Mouse (Mus musculus) heart, embryonic 12.5 days (tissue): ENCODE results near the gene Phldb1. TPM values are rescaled to one million over a fixed set of nuclear protein-coding genes. Genes with fewer than 3 reads are reported as not detected.

Experiments
- ATAC-seq: fragments of 200-750 bp; cut with Nextera tagmentation; 2 replicates; pipeline ENCODE4 v1.8.0; 2017; ENCODE audit warnings: moderate TSS enrichment, moderate library complexity; ENCODE audit not compliant: insufficient number of reproducible peaks, low FRiP score
- H3K27ac ChIP-seq: fragments of 300-500 bp; sonication (generic); 2 replicates; pipeline ENCODE4 v1.5.1; 2016; ENCODE audit warnings: mild to moderate bottlenecking, moderate library complexity; ENCODE audit not compliant: poor library complexity, severe bottlenecking
- H3K27me3 ChIP-seq: fragments of 300-500 bp; sonication (generic); replicated peaks from 2 replicates; pipeline ENCODE4 v1.6.1; 2016; ENCODE audit warnings: mild to moderate bottlenecking, moderate library complexity
- H3K36me3 ChIP-seq: fragments of 300-500 bp; sonication (generic); 2 replicates; pipeline ENCODE4 v1.6.1; 2016; ENCODE audit warnings: mild to moderate bottlenecking, moderate library complexity
- H3K4me1 ChIP-seq: fragments of 300-500 bp; sonication (generic); replicated peaks from 2 replicates; pipeline ENCODE4 v1.6.1; 2016; ENCODE audit warnings: mild to moderate bottlenecking
- H3K4me2 ChIP-seq: fragments of 300-500 bp; sonication (generic); 2 replicates; pipeline ENCODE4 v1.6.1; 2016; ENCODE audit warnings: mild to moderate bottlenecking, moderate library complexity
- H3K4me3 ChIP-seq: fragments of 300-500 bp; sonication (generic); 2 replicates; pipeline ENCODE4 v1.5.1; 2016; ENCODE audit warnings: mild to moderate bottlenecking
- H3K9ac ChIP-seq: fragments of 300-500 bp; sonication (generic); 2 replicates; pipeline ENCODE4 v1.6.1; 2016; ENCODE audit warnings: mild to moderate bottlenecking, moderate library complexity
- H3K9me3 ChIP-seq: fragments of 300-500 bp; sonication (generic); replicated peaks from 2 replicates; pipeline ENCODE4 v1.6.1; 2016; ENCODE audit warnings: mild to moderate bottlenecking, moderate library complexity
- WGBS: fragments of 180-500 bp; shearing (Covaris S2); methylation state at CpG from one replicate; pipeline ENCODE4 v1.1.7; 2016; 5-methylcytosine and 5-hydroxymethylcytosine counted together
- polyA plus RNA-seq: library from polyadenylated mRNA; unstranded; fragments of >200 nt; fragmentation: Nextera tagmentation; extraction: Ambion mirVana; gene quantifications from 2 replicates; pipeline ENCODE4 v1.2.1, GENCODE M21; 2016

Gene Phldb1
- polyA plus RNA-seq, 1 experiment from 2014 or later = 34.8 TPM

DNA sequence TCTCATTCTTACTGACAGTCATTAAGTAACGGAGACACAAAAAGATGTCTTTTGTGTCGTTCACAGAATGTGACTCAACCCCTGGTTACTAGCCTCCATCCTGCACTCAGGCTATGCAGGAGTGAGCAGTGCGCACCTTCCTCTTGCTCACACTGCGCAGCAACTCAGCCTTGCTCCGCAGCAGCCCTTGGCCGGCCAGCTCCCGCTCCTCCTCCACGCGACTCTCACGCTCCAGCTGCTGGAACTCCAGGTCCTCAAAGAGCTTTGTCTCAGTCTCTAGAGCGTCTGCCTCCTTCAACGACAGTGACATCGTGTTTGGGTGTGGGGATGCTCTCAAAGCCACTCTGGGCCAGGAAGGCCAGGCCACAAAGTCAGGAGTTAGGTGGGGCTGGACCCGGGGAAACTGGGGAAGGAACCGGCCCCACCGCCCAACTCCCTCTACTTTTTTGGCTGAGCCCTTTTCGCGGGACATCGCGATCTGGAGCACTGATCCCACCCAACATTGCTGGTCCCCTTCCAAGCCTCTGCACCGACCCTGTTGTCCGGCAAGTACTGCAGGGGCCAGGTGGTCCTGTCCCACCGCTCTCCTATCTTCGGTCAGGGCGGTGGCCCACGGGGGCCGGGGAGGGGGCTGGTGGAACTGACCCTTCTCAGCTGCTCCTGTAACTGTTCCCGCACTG, 27.1 kb downstream of the Phldb1 start:
- Histone ChIP-seq H3K36me3 (peaks cover 72% of the 10 kb centered on the region), H3K27me3 (no peaks in the 10 kb centered on the region), H3K4me2 (peak overlapping the region; percentile 86), H3K9me3 (no peaks in the 10 kb centered on the region), H3K9ac (peak overlapping the region; percentile 70), H3K27ac (0 out of 2 replicates have a peak overlapping the region, but pooled peaks have one; percentile 32), H3K4me3 (peak overlapping the region; percentile 52), H3K4me1 (peaks cover 23% of the 10 kb centered on the region)
- 25% methylated on average over 28 of the region's 28 CpGs for WGBS
- ATAC-seq = no peak

DNA sequence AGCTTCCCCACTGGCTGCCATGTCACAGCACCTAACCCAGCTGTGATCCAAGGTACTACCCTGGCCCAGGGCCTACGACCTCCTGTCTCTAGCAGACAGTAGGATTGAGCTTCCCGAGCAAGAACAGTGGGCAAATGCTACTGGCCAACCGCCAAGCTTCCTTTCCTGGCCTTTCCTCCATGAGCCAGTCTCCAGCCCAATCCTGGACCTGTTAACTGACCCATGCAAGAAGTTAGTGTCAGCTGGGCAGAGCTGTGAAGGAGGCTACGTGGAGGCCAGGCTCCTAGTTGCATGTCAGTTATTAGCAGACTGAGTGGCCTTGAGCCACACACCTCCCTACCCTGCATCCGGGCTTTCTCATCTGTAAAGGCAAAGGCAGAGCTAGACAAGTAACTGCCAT, 35.3 kb downstream of the Phldb1 start:
- H3K4me3 ChIP-seq = no peak overlapping the region
- no peak overlapping the region for H3K27ac ChIP-seq
- 0 out of 2 replicates have a peak overlapping the region, but pooled peaks have one; percentile 1 for H3K9ac ChIP-seq
- H3K27me3 ChIP-seq = no peaks in the 10 kb centered on the region
- no peak overlapping the region for H3K4me2 ChIP-seq
- H3K36me3 ChIP-seq = peaks cover 93% of the 10 kb centered on the region
- H3K4me1 ChIP-seq = no peaks in the 10 kb centered on the region
- no peak for ATAC-seq
- H3K9me3 ChIP-seq = no peaks in the 10 kb centered on the region
- WGBS = 83% methylated on average over 5 of the region's 5 CpGs

DNA sequence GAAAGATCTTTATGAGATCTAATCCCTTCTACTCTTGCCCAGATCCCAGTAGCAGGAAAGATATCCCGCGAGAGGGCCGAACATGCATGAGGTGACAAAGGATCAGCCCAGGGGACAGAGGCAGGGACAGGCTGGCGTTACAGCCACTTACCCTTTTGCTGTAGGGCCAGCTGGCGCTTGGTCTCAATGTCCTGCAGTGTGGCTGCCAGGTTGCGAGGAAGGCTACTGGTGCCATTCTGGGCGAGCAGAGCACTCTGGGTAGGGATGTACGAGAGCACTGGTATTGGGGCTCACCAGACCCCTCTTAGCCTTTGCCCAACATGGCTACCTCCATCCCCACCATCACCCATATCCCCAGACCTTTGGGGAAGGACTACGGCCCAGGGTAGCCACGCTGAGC, 35.8 kb downstream of the Phldb1 start:
- Histone ChIP-seq H3K27me3 (no peaks in the 10 kb centered on the region), H3K9me3 (no peaks in the 10 kb centered on the region), H3K27ac (no peak overlapping the region), H3K36me3 (peaks cover 98% of the 10 kb centered on the region), H3K4me1 (no peaks in the 10 kb centered on the region), H3K4me2 (no peak overlapping the region), H3K9ac (peak overlapping the region; percentile 11; the same call in 1 of the 2 replicates), H3K4me3 (no peak overlapping the region)
- ATAC-seq = no peak
- WGBS = 84% methylated on average over 10 of the region's 10 CpGs

DNA sequence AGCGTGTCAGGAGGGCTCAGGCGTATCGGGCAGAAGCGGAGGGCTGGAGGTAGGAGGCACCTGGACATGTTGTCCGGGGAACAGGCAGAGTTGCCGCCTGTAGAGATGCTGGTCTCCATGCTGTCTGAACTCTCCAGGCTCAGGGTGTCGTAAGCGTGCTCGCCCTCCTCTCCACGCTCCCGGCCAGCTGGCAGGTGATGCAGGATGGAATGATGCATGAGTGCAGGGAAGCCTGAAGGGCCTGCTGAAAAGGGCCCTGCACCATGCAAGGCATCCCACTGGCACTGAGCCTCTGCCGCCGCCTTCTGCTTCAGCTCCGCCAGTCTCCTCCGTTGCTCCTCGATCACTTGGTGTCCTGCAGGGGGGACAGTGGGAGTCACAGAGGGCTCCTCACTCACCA, 37.1 kb downstream of the Phldb1 start:
- 87% methylated on average over 16 of the region's 16 CpGs for WGBS
- Histone ChIP-seq H3K4me3 (no peak overlapping the region), H3K4me2 (no peak overlapping the region), H3K27me3 (no peaks in the 10 kb centered on the region), H3K9me3 (no peaks in the 10 kb centered on the region), H3K9ac (no peak overlapping the region), H3K27ac (no peak overlapping the region), H3K36me3 (peaks cover 98% of the 10 kb centered on the region), H3K4me1 (no peaks in the 10 kb centered on the region)
- no peak for ATAC-seq

DNA sequence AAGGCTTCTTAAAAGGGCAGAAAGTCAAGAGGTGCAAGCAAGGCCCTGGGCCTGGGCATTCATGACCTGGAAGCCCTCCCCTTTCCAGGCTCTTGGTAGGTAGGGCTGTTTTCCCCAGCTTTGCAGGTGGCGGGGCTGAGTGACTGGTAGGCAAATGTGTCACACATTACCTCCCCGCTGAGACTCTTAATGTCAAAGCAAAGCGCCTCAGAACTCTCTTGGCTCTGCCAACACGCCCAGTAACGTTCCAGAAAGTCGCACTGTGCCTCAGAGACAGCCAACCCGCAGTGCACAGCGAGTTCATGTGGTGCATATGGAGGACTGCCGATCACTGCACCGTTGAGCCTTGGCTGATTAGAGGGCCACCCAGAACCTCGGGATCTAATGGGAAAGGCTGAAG, 41.9 kb downstream of the Phldb1 start:
- Histone ChIP-seq H3K4me1 (peaks cover 17% of the 10 kb centered on the region), H3K9ac (no peak overlapping the region), H3K36me3 (peaks cover 75% of the 10 kb centered on the region), H3K27ac (no peak overlapping the region), H3K4me2 (no peak overlapping the region), H3K9me3 (no peaks in the 10 kb centered on the region), H3K4me3 (no peak overlapping the region), H3K27me3 (no peaks in the 10 kb centered on the region)
- 77% methylated on average over 11 of the region's 11 CpGs for WGBS
- ATAC-seq = no peak

DNA sequence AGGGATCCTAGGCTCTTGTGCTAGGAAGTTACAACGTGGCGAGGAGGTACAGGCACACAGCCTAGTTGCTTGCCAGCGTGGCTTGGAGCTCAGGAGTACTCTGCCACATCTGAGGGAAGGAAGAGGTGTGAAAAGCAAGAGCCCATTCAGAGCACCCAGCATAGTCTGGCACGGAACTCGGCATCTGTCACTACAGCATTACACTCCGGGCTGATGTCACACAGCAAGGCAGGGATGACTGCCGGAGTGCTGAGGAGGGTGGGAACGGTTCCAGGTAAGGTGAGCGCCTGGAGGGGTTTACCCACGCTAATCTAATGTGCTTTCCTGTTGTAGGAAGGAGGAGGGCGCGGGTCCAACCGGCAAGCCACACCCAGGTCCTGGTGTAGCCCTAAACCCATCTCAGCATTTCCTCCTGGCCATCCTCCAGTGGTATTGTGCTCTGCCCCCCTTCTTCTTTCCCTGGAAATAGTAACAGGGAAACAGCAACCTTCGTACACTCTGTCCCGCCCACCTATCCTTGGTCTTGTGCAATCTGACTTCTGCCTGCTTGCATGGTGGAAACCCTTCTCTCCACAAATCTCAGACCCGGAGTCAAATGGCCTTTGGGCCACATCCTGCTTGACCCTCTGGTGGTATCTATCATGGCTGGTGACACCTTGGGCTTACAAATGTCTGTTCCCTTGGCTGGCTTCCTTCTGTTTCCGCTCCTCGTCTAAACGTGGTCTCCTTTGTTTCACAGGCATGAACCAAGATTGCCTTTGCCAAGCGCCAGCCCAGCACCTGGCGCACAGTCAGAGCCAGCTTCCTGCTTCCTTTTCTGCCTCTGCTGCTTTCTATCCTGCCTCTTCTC, 43.1 kb downstream of the Phldb1 start:
- Histone ChIP-seq H3K36me3 (peaks cover 75% of the 10 kb centered on the region), H3K27ac (peak overlapping the region; percentile 34), H3K9me3 (no peaks in the 10 kb centered on the region), H3K27me3 (no peaks in the 10 kb centered on the region), H3K4me1 (peaks cover 17% of the 10 kb centered on the region), H3K9ac (no peak overlapping the region), H3K4me3 (no peak overlapping the region), H3K4me2 (no peak overlapping the region; the same call in 1 of the 2 replicates)
- 60% methylated on average over 21 of the region's 21 CpGs for WGBS
- ATAC-seq = peak; percentile 54

DNA sequence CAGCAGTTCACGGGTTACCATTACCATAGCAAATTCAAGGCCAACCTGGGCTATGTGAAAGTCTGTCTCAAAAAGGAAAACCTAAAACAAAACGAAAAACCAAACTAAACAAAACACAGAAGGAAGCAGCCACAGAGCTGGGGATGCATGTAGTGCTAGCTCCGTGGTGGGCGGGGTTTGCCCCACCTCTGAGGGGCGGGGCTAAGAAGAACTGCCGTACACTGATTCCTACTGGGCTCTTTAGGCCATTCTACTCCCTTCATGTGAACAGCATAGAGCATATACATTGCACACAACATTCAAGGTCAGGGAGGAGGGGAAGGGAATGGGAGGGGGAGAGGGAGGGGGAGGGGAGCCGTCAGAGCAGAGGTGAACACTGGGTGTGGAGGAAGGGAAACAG, 44.4 kb downstream of the Phldb1 start:
- H3K36me3 ChIP-seq = peaks cover 70% of the 10 kb centered on the region
- peaks cover 17% of the 10 kb centered on the region for H3K4me1 ChIP-seq
- WGBS = 33% methylated on average over 7 of the region's 7 CpGs
- no peak for ATAC-seq
- 0 out of 2 replicates have a peak overlapping the region, but pooled peaks have one; percentile 34 for H3K27ac ChIP-seq
- H3K4me3 ChIP-seq = no peak overlapping the region
- no peaks in the 10 kb centered on the region for H3K9me3 ChIP-seq
- H3K9ac ChIP-seq = no peak overlapping the region
- no peak overlapping the region for H3K4me2 ChIP-seq
- H3K27me3 ChIP-seq = no peaks in the 10 kb centered on the region

DNA sequence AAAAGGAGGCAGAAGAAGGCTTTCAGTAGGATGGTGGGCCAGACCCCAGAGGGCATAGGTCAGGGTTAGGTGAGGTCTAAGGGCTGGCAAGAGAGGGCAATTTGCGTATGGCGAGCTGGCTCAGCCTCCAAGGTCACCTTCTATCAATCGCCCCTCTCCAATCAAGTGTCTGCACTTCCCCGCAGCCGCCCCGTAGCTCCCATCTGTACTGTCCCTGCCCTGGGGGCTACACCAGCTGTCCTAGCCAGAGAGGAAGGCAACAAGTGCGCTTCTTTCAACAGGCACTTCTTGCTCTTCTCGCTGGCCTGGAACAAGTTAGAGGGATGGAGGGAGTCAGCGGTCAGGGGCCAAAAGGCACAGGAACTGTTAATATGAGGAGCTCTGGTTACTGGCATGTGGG, 47.0 kb downstream of the Phldb1 start:
- WGBS = 52% methylated on average over 9 of the region's 9 CpGs
- H3K9me3 ChIP-seq = no peaks in the 10 kb centered on the region
- no peak overlapping the region for H3K4me3 ChIP-seq
- H3K27me3 ChIP-seq = no peaks in the 10 kb centered on the region
- H3K4me1 ChIP-seq = peaks cover 17% of the 10 kb centered on the region
- no peak overlapping the region for H3K27ac ChIP-seq
- H3K9ac ChIP-seq = no peak overlapping the region
- no peak for ATAC-seq
- H3K36me3 ChIP-seq = peaks cover 43% of the 10 kb centered on the region
- no peak overlapping the region for H3K4me2 ChIP-seq

DNA sequence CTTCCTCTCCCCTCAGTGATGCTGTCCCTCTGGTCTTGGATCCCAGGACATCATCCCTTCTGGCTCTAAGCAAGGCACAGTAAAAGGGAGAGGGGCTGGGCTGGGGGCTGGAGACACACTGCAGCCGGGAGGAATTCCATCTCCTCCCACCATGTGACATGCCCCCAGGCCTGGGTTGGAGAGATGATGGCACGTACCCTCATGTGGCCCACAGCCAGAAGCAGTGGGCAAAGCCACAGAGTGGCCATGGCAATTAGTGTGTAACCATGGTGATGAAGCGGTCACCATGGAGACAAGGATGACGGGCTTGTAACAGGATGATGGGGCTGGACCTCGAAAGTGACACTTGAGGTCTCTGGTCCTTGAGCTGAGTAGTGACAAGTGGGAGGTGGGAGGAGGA, 48.4 kb downstream of the Phldb1 start:
- no peaks in the 10 kb centered on the region for H3K27me3 ChIP-seq
- no peak overlapping the region for H3K27ac ChIP-seq
- no peak for ATAC-seq
- no peak overlapping the region for H3K9ac ChIP-seq
- 75% methylated on average over 5 of the region's 5 CpGs for WGBS
- no peaks in the 10 kb centered on the region for H3K9me3 ChIP-seq
- peaks cover 13% of the 10 kb centered on the region for H3K4me1 ChIP-seq
- peaks cover 38% of the 10 kb centered on the region for H3K36me3 ChIP-seq
- H3K4me2 ChIP-seq = no peak overlapping the region
- no peak overlapping the region for H3K4me3 ChIP-seq

DNA sequence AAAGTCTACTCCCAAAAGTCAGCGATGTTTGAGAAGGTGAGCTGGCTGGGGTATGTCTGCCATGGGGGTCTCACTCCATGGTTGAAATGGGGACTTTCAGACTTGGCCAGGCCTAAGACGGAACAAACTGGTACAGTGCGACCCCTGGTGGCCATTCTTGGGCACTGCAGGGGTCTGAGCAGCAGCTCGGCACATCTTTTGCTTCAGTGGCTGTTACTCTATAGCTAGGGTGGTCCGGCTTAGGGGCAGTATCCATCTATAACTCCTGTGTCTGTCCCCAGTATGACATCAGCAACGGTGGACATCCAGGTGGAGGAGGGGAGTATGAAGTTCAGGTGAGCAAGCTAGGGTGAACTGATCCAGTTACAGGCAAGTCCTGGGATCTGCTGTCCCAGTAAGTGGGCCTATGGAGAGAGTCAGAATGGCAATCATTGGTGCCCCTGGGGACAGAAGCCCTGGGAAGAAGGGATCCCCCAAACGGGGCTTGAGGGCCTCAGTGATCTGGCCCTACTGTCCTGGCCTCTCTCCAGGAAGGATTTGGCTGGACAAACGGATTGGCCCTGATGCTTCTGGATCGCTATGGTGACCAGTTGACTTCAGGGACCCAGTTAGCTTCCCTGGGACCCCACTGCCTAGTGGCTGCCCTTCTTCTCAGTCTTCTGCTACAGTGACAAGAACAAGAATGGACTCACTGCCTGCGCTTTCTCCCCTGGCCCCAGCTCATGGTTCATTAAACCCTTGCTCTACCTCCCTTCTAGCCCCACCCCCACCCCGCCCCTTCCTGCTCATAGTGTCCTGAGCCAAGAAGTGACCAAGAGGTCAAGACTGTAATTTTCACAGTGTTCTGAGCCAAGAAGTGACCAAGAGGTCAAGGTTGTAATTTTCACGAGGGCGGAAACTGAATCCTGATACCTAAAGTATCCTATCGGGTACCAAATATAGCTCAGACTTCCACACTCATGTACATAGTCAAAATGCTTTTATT, 49.4 kb downstream of the Phldb1 start:
- Histone ChIP-seq H3K4me2 (no peak overlapping the region), H3K27me3 (no peaks in the 10 kb centered on the region), H3K27ac (no peak overlapping the region), H3K4me3 (no peak overlapping the region), H3K9me3 (no peaks in the 10 kb centered on the region), H3K9ac (no peak overlapping the region), H3K36me3 (peaks cover 32% of the 10 kb centered on the region), H3K4me1 (peaks cover 3% of the 10 kb centered on the region)
- WGBS = 41% methylated on average over 14 of the region's 14 CpGs
- peak; percentile 37; the same call in 1 of the 2 replicates for ATAC-seq
